Mouse (Mus musculus): Measurements from ENCODE around the gene Mob1b.
A peak's percentile ranks its signal among the peaks of the same experiment; 100 is the strongest.
"Not testable (repeated sequence)": the region's sequence is repeated elsewhere in the genome, so short reads cannot be mapped to it uniquely, and the experiment has no call there.

Mob1b gene

DNA sequence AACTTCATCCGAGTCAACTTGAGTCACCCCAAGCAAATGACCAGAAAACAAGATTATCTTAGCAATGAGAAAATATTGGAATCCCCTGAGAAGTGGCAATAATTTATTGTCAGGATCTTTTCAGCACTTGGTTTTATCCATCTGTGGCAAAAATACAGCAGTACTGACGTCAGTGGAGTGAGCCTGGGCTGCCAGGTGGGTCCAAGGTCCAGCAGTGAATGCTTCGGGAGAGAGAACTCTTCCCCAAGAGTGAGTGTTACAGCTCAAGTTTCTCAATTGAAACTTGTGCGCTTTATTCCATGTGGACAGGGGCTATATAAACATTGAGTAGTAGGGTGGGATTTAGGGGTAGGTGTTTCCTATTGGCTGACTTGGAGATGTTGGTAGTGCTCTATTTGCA, 18.6 kb upstream of the Mob1b start:
- no peak for DNase-seq (ENCODE audit: low spot score)

DNA sequence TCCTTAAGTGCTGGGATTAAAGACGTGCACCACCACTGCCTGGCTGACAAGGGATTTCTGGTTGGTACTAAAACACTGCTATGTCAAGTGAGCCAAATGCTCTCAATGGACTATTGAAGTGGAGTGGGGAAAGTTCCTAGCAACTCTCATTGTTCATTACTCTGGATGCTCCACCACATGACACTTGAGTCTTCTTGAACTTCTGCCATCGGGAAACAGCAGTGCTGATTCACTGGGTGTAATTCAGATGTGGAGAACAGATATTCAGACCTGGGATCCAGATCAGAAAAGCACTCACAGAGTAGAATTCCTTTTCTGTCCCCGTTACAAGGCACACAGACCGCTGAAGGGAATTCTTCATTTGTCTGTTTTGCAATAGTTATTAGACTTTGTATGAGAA, 17.1 kb upstream of the Mob1b start:
- DNase-seq (ENCODE audit: low spot score): no peak

DNA sequence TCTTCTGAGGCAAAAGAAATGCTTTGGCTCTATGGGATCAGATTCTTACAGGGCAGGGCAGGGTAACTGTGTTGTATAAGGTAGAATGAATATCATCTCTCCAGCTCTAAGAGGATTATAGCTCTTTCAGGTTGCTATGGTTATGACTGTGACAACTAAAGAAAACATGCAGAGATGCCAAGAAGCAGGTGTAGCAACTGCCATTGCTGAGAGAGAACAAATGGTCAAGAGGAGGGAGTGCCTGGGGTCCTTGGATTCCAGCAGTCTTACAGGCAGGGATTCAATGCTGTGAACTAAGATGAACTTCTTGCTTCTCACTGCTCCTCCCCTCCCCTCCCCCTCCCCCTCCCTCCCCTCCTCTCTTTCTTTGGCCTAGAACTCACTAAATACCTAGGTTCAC, 9.5 kb upstream of the Mob1b start:
- no peak for DNase-seq (ENCODE audit: low spot score)

DNA sequence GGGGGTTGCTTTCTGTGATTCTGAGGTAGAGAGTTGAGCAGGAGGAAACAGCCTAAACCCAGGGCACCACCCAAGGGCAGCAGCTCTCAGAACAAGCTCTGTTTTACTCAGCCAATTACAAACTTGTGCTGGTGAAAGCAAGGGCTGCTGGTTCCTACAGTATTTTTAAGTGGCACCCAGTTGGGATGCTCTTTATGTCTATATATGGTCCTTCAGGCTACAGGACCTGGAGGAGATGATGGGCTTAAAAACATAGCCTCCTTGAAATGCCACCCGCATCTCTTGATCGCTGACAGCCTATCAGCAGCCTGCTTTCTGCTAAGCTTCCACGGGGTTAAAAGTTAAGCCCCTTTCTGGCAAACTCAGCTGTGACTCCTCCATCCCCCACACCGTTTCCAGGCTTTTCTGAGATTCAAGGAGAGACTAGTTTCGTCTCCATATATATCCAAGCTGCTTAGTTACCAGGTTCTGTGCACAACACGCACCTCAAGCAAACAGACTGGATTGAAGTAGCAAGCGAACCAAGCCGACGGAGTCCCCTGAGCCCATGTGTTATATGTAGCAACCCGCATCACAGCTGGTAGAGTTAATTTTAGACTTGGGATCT, 8.9 kb upstream of the Mob1b start:
- no peak for DNase-seq (ENCODE audit: low spot score)

DNA sequence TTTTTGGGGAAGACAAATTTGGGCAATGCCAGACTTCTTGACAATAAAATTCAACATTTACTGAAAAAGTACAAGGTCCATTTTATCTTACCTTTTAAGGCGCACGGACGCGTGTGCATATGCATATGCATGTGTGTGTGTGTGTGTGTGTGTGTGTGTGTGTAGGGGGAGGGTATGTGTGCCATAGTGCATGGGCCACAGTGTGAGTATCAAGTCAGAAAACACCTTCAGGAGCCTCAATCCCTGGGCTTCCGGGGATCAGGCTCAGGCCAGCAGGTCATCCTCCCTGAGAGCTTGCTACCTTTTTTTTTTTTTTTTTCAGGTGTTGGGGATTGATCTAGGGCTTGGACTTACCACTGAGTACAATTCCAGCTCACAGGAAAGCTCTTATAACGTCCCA, 8.3 kb upstream of the Mob1b start:
- DNase-seq (ENCODE audit: low spot score): no peak

DNA sequence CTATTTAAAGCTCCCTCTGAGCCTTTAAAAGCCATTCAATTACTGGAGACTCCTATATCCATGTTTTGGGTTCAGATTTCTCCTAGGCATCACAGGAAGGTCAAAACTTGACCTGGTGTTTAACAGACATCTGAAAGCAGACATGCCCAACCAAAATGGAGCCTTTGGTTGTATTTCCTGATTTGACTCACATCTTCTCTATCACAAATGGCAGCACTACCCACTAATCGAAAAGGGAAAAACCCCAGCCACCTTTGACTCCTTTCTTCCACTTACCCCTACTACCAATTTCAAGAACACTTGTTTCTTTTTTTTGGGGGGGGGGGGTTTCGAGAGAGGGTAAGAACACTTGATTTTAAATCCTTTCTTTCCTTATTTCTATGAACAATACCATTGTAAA, 3.7 kb upstream of the Mob1b start:
- no peak for DNase-seq (ENCODE audit: low spot score)

DNA sequence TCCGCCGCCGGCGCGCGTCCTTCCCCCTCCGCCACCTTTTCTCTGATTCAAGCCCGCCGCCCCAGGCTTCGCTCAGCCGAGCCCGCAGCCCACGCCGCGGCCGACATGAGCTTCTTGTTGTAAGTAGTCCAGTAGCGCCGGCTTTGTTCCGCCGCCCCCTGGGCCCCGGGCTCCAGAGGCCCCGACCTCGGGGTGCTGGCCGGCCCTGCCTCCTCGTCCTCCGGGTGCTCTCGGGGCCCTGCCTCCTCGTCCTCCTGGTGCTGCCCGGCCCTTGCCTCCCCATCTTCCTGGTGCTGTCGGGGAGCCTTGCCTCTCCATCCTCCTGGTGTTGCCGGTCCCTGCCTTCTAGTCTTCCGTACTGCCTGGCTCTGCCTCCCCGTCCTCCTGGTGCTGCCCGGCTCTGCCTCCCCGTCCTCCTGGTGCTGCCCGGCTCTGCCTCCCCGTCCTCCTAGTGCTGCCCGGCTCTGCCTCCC, 384 bp downstream of the Mob1b start:
- no peak for DNase-seq (ENCODE audit: low spot score)

DNA sequence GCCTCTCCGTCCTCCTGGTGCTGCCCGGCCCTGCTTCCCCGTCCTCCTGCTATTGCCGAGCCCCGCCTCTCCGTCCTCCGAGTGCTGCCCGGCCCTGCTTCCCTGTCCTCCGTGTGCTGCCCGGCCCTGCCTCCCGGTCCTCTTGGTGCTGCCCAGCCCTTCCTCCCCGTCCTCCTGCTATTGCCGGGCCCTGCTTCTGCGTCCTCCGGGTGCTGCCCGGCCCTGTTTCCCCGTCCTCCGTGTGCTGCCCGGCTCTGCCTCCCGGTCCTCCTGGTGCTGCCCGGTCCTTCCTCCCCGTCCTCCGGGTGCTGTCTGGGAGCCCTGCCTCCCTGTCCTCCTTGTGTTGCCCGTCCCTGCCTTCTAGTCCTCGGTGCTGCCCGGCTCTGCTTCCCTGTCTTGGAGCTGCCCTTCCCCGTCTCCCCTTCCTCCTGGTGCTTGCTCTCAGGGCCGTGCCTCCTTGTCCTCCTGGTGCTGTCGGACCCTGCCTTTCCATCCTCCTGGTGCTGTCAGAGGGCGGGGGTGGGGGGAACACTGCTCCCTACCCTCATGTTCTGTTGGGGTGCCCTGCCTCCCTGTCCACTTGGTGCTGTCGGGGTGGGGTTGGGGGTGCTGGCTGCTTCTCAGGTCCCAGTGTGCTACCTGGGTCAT, 1.0 kb downstream of the Mob1b start:
- no peak for DNase-seq (ENCODE audit: low spot score)

DNA sequence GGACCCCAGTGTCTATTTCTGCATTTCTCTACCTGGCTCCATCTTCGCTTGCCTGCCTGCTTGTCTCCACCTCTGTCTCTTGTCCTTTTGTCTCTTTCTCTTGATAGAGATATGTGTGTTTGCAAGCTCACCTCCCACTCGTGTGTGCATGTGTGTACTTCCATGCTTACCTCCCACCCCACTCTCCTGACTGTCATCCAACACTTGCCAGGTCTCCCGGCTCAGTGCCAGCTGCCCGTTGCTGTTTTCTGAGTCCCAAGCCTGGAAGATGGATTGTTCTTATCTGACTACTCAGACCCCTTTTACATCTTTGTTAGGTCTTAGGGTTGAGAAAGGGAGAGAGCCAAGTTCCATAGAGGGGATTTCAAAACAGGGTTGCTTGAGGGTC, 1.6 kb downstream of the Mob1b start:
- DNase-seq (ENCODE audit: low spot score): no peak

DNA sequence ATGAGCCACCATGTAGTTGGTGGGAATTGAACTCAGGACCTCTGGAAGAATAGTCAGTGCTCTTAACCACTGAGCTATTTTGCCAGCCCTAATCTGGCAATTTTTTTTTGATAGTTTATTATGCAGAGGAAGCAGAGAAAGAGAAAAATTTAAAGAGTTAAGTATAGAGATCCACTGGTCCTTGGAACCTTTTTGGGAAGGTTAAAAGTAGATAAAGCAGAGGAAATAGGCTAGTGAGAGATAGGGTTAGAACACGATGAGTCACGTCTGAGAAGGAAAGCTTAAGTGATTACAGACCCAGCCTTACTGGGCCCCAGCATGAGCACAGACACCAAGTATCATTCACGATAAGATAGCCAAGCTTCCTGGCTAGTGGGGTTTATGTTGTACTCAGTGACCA, 3.4 kb downstream of the Mob1b start:
- DNase-seq (ENCODE audit: low spot score): no peak

DNA sequence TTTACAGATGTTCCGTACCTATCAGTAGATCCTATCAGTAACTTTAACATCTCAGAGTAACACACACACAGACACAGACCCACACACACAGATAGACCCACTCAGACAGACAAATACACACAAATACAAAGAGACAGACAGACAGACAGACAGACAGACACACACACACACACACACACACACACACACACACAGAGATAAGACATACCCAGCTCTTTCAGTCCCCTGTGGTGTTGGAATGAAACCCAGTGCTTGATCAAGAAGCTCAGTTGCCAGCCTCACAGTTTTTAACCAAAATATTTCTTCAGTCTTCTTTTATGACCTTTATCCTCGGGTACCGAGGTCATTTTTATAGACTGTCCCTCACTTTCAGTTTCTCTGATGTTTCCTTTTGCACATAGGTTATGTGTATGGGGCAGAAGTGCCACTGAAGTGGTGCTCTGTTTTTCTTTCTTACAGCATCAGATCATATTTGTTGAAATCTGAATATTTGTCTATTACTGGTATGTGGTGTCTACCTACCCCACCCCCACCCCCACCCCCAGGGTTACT, 7.0 kb downstream of the Mob1b start:
- DNase-seq (ENCODE audit: low spot score): no peak

DNA sequence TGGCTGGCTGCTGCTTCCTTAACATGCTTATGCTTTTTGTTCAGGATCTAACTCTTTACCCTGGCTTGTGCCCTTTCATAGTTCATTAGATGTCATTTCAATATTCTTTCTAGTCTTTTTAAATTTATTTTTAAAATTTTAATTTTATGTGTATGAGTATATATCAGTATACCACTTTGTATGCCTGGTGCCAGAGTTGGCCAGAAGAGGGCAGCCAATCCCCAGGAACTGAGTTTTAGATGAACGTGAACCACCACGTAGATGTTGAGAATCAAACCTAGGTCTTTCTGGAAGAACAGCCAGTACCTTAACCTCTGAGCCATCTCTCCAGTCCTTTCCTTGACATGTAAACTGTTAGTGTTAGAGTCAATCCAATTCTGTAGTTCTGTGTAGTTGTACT, 14.1 kb downstream of the Mob1b start:
- peak; percentile 31 for DNase-seq (ENCODE audit: low spot score)

DNA sequence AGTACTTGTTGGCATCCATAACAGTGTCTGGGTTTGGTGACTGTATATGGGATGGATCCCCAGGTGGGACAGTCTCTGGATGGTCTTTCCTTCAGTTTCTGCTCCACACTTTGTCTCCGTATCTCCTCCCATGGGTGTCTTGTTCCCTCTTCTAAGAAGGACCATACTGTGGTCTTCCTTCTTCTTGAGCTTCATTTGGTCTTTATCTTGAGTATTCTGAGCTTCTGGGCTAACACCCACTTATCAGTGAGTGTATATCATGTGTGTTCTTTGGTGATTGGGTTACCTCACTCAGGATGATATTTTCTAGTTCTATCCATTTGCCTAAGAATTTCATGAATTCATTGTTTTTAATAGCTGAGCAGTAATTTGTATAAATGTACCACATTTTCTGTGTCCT, 20.4 kb downstream of the Mob1b start:
- DNase-seq (ENCODE audit: low spot score): not testable (repeated sequence)

DNA sequence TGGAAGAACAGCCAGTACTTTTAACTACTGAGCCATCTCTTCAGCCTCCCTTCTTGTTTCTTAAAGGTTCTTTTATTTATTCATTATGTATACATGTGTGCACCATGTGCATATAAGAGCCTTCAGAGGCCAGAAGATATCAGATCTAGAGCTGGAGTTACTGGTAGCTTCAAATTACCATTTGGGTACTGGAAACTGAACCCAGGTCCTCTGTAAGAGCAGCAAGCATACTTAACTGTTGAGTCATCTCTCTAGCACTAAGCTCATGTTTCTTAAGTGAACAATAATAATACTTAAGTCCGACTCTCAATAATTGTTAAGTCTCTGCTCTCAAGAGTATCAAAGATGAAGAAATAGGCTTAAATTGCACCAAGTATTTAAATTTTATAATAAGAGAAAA, 27.1 kb downstream of the Mob1b start:
- DNase-seq (ENCODE audit: low spot score): no peak

DNA sequence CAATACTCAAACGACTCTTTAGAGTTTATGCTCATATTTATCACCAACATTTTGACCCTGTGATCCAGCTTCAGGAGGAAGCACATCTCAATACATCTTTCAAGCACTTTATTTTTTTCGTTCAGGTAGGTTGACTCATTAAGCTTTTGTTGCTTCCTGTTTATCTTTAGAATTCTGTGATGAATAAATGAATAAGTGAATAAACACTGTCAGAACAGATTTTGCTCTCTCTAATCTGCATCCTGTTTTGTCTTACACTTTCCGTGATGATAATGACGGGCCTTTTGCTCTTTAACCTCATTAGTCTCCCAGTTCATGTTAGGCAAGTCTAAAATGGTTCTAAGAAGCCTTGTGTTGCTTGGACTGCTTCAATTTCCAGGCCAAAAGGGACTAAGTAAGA, 32.5 kb downstream of the Mob1b start:
- no peak for DNase-seq (ENCODE audit: low spot score)

DNA sequence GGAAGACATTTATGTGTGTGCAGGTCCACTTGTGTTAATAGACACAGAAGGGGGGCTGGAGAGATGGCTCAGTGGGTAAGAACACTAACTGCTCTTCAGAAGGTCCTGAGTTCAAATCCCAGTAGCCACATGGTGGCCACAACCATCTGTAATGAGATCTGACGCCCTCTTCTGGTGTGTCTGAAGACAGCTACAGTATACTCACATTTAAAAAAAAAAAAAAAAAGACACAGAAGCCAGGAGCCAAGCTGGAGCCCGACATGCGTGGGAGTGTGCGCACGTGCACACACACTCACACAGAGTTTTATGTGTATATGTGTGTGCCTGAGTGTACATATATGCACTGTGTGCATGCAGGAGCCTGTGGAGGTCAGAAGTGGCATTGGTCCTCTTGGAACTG, 42.0 kb downstream of the Mob1b start:
- DNase-seq (ENCODE audit: low spot score): no peak

DNA sequence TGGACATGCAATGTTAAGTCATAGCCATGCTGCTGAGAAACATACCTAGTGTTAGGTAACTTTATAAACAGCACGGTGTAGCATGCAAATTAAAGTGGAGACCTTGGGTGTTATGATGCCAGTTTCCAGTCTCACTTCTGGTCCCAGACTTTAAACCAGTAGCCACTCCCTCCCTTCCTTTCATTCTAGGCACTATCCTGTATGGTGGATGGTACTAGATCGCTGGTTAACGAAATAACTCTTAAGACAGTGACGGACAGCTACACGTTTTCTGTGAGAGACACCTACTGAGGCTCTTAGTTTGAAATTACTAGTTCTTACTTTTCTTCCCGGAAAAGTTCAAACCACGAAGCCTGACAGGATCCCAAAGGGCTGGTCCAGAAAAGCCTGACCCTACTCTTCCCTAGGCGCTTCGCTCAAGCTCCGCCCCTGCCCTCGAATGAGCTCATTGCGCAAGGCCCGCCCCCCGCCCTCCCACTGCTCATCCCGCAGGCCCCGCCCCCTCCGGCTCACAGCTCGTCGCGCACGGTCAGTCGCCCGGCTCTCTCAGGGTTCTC, 43.9 kb downstream of the Mob1b start:
- no peak for DNase-seq (ENCODE audit: low spot score)

DNA sequence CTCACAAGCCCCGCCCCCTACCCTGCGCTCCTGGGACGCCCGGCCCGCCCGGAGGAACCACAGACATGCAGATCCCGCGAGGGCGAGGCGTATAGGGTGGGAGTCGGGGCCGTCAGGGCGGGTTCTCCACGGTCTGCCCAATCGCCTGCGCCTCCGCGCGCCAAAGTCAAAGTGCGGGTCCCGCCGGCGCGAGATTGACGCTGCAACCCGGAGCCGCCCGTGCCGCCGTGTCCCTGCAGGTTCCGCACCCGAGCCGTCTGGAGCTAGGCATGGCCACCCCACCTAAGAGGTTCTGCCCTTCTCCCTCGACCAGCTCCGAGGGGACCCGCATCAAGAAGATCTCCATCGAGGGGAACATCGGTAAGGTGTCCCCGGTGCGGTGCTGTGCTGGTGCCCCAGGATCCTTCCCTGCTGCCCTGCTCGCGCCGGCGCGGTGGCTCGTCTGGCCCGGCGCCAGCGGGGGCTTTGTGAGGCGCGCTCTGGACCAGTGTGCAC, 44.4 kb downstream of the Mob1b start, which contains the start of gene Dck:
Dck (plus strand) TSS at position 10 of the 495 bp plus-strand sequence.
- peak; percentile 98 for DNase-seq (ENCODE audit: low spot score)

DNA sequence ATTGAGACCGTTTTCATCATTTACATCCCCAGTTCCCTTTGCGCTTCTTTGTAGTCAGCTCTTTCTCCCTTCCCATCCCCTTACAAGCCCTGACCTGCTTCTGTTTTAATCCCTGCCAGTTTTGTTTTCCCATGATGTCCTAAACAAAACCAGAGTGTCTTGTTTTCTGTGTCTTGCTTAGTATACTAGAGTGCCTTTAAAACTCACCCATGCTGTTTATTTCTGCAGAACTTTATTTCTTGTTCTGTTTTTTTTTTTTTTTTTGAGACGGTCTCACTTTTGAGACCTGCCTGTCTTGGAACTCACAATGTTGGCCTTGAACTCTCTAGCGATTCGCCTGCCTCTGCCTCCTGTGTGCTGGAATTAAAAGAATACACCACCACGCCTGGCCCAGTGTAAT, 44.9 kb downstream of the Mob1b start:
- no peak for DNase-seq (ENCODE audit: low spot score)

DNA sequence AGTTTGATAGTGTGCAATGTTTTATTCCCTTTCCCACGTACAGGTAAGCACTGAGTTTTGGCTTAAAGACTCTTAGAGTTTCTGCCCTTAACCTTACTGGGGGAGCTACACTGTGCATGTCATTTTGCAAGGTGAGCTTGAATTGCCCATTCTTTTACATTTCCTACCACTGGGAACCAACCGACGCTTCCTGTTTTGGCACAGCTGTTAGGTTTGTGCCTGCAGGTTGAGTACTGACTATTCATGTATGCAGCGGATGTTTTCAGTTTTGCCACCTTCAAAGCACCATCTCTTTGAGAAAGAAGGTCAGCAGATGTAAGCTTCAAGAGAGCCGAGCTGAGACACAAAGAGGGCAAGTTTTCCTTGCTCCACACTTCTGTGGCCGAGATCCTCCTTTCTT, 45.5 kb downstream of the Mob1b start:
- DNase-seq (ENCODE audit: low spot score): peak; percentile 64

DNA sequence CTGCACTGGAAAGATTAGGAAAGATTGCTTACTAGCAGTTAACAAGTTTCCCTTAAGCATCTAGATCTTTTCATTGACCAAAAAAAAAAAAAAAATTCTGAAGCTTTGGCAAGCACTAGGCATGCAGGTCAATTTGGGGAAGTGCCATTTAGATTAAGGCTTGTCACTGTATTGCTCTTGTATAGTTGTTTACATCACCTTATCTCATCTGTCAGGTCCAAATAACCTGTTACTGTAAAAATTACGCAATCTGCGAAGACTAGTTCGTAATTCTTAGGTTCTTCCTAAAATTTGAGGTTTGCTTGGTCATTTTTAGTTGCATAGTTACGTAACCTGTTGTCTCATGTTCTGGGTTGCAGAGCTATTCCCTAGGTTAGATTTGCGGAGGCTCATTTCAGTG, 46.2 kb downstream of the Mob1b start:
- DNase-seq (ENCODE audit: low spot score): no peak

DNA sequence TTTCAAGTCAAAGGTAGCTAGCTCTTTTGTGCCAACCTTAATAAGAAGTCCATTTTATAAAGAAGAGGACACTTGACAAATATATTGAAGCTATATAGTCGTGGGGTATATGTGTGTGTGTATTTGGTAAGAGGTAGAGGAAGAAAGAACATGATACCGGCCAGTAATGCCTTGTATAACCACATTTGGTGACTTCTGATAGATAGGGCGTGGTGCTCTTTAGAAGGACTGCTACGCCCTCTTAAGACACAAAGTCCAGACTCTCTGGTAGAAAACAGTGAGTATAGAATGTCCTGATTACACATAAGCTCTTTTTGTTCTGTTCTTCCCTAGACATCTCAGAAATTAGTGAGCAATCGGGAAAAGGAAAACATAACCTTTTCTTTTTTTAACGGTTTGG, 47.5 kb downstream of the Mob1b start:
- DNase-seq (ENCODE audit: low spot score): no peak

DNA sequence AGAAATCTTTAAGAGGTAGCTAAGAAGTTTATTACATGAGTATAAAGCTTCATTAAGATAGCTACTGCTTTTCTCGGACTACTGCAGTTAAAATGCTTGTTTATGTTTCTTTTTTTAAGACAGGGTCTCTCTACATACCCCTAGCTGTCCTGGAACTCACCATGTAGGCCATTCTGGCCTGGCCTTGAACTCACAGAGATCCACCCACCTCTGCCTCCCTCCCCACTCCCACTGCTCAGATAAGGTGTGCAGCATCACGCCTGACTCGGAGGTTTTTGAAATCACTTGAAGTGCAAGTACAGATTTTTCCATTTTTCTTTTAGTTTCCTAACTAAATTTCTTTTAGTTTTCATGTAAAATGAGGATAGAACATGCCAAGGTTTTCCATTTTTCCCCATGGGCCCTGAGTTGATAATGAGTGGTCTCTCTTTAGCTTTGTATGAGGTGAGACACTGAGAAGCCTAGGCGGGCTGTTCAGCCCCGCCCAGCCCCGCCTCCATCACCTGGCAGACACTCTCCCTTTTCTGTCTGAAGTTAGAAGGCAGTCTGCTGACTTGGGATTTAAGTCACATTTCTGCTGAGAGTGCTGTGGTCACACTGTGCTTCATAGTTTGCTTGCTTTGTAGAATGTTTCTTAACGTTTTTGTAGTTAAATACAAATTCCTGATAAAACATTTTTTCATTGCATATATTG, 61.6 kb downstream of the Mob1b start:
- no peak for DNase-seq (ENCODE audit: low spot score)
